Mouse (Mus musculus) bone marrow, adult 2 months (tissue): ENCODE results near the gene Gsc. TPM values are rescaled to one million over a fixed set of nuclear protein-coding genes. Genes with fewer than 3 reads are reported as not detected.

ENCODE experiments used
- H3K27ac ChIP-seq: fragments of 200-500 bp; 2 replicates; pipeline ENCODE4 v1.5.1; 2012; ENCODE audit warnings: low read depth, mild to moderate bottlenecking, control low read depth, inconsistent platforms, low read length; ENCODE audit not compliant: control insufficient read depth, poor library complexity, insufficient read depth
- H3K4me1 ChIP-seq: fragments of 200-500 bp; 2 replicates; pipeline ENCODE4 v1.6.1; 2011; ENCODE audit warnings: low read length; ENCODE audit not compliant: control insufficient read depth, insufficient read depth
- H3K4me3 ChIP-seq: fragments of 200-500 bp; replicated peaks from 2 replicates; pipeline ENCODE3; 2011; ENCODE audit warnings: mild to moderate bottlenecking, low read depth, low read length, control low read depth; ENCODE audit not compliant: control insufficient read depth
- CTCF ChIP-seq: fragments of 200-500 bp; IDR thresholded peaks from 2 replicates; pipeline ENCODE4 v1.5.1; 2011; ENCODE audit warnings: low read length, control low read depth; ENCODE audit not compliant: control insufficient read depth, insufficient read depth
- POLR2A ChIP-seq: fragments of 200-500 bp; IDR thresholded peaks from 2 replicates; pipeline ENCODE4 v1.6.1; 2011; ENCODE audit warnings: low read depth, mild to moderate bottlenecking, control low read depth, low read length, borderline replicate concordance; ENCODE audit not compliant: control insufficient read depth
- WGBS: fragments of 180-500 bp; shearing (Covaris S2); methylation state at CpG from one replicate; pipeline ENCODE4 v1.1.7; 2018; 5-methylcytosine and 5-hydroxymethylcytosine counted together
- polyA plus RNA-seq: library from polyadenylated mRNA; stranded (reverse); fragments of >200 nt; gene quantifications from 2 replicates; pipeline ENCODE4 v1.2.4, GENCODE M21; 2011; ENCODE audit warnings: low replicate concordance; ENCODE audit not compliant: missing spikeins, insufficient read depth, insufficient read length

Gene Gsc
- polyA plus RNA-seq, 1 experiment, result not detected

GRCm38 (mm10) chr12:104443716-104444115 is 29.4 kb downstream of the Gsc start:
- 83% methylated on average over 11 of the region's 11 CpGs for WGBS
- no peak overlapping the region for H3K4me3 ChIP-seq
- H3K27ac ChIP-seq, result no peak overlapping the region
- TF ChIP-seq CTCF, result no peak
- TF ChIP-seq POLR2A, result no peak
- no peaks in the 10 kb centered on the region for H3K4me1 ChIP-seq

- no peak overlapping the region for H3K27ac ChIP-seq
- no peaks in the 10 kb centered on the region for H3K4me1 ChIP-seq
- no peak for TF ChIP-seq POLR2A
- TF ChIP-seq CTCF, result peak; percentile 67
- 19% methylated on average over 22 of the region's 22 CpGs for WGBS
- H3K4me3 ChIP-seq, result no peak overlapping the region
These were observed 32.9 kb downstream of the Gsc start for GRCm38 (mm10) chr12:104440087-104440760.

- H3K4me1 ChIP-seq, result no peaks in the 10 kb centered on the region
- H3K4me3 ChIP-seq, result no peak overlapping the region
- H3K27ac ChIP-seq, result no peak overlapping the region
- 82% methylated on average over 20 of the region's 20 CpGs for WGBS
- TF ChIP-seq POLR2A (no peak), CTCF (no peak)
These were observed 39.0 kb downstream of the Gsc start for GRCm38 (mm10) chr12:104433951-104434735.

GRCm38 (mm10) chr12:104433214-104433613 is 39.9 kb downstream of the Gsc start:
- Histone ChIP-seq H3K27ac (no peak overlapping the region), H3K4me3 (no peak overlapping the region), H3K4me1 (no peaks in the 10 kb centered on the region)
- TF ChIP-seq POLR2A (no peak), CTCF (no peak)
- 58% methylated on average over 7 of the region's 7 CpGs for WGBS

GRCm38 (mm10) chr12:104431359-104431758 is 41.8 kb downstream of the Gsc start:
- 65% methylated on average over 10 of the region's 10 CpGs for WGBS
- TF ChIP-seq POLR2A, result no peak
- no peak for TF ChIP-seq CTCF
- H3K4me3 ChIP-seq, result no peak overlapping the region

GRCm38 (mm10) chr12:104426915-104427314 is 46.2 kb downstream of the Gsc start:
- peaks cover 3% of the 10 kb centered on the region for H3K4me1 ChIP-seq
- no peak overlapping the region for H3K4me3 ChIP-seq
- 5% methylated on average over 7 of the region's 7 CpGs for WGBS
- H3K27ac ChIP-seq, result no peak overlapping the region
- TF ChIP-seq CTCF (peak; percentile 82), POLR2A (no peak)

More at GRCm38 (mm10) chr12:104431359-104431758, 41.8 kb downstream of the Gsc start:
- H3K4me1 ChIP-seq, result no peaks in the 10 kb centered on the region
- no peak overlapping the region for H3K27ac ChIP-seq

GRCm38 (mm10) chr12:104425591-104425990 is 47.5 kb downstream of the Gsc start:
- WGBS, result 83% methylated on average over 3 of the region's 3 CpGs
- H3K4me3 ChIP-seq, result no peak overlapping the region
- TF ChIP-seq POLR2A (no peak), CTCF (no peak)
- peaks cover 3% of the 10 kb centered on the region for H3K4me1 ChIP-seq
- no peak overlapping the region for H3K27ac ChIP-seq

GRCm38 (mm10) chr12:104422615-104423392 is 50.3 kb downstream of the Gsc start:
- no peak for TF ChIP-seq POLR2A
- no peak for TF ChIP-seq CTCF
- H3K4me3 ChIP-seq, result no peak overlapping the region
- peaks cover 3% of the 10 kb centered on the region for H3K4me1 ChIP-seq
- H3K27ac ChIP-seq, result no peak overlapping the region
- WGBS, result 52% methylated on average over 11 of the region's 11 CpGs

Other genes with a start within 250 kb of the Gsc start
- 20.8 and 31.2 TPM in 2 replicates for gene Serpina3g, start 237.1 kb downstream of the Gsc start, polyA plus RNA-seq
- not detected in 2 replicates for gene Serpina3i, start 210.2 kb downstream of the Gsc start, polyA plus RNA-seq
- not detected in 2 replicates for gene Serpina3j, start 158.8 kb downstream of the Gsc start, polyA plus RNA-seq
- gene Serpina3k, start 134.8 kb downstream of the Gsc start, polyA plus RNA-seq, result 10.8 and 39.1 TPM in 2 replicates
- 2.2 TPM in 1 of 2 replicates, not detected in the other for gene Serpina3m, start 134.8 kb downstream of the Gsc start, polyA plus RNA-seq
- gene Serpina3n, start 66.6 kb downstream of the Gsc start, polyA plus RNA-seq, result 2.8 and 5.5 TPM in 2 replicates